Mouse (Mus musculus) brain, adult 2 months (tissue): ENCODE results near the gene AU018091.
"Not testable (repeated sequence)": the region's sequence is repeated elsewhere in the genome, so short reads cannot be mapped to it uniquely, and the experiment has no call there.

Experiments used
- DNase-seq: peaks from one replicate; pipeline ENCODE4 v3.0.0; 2011; ENCODE audit warnings: low read depth, low spot score

The AU018091 gene

GRCm38 (mm10) chr7:3168925-3169324, at the start of gene AU018091:
AU018091 (minus strand) TSS chr7:3169203.
- DNase-seq, result no peak

- no peak for DNase-seq
These were observed 48.6 kb upstream of the AU018091 start for GRCm38 (mm10) chr7:3217546-3218056.

- no peak for DNase-seq
These were observed 47.3 kb upstream of the AU018091 start for GRCm38 (mm10) chr7:3216331-3216730.

- no peak for DNase-seq
These were observed 44.6 kb upstream of the AU018091 start for GRCm38 (mm10) chr7:3213557-3213956.

GRCm38 (mm10) chr7:3213156-3213555, 44.2 kb upstream of the AU018091 start:
- DNase-seq, result no peak

- no peak for DNase-seq
These were observed 43.2 kb upstream of the AU018091 start for GRCm38 (mm10) chr7:3212002-3212790.

GRCm38 (mm10) chr7:3211518-3211917, 42.5 kb upstream of the AU018091 start:
- DNase-seq, result no peak

- DNase-seq, result no peak
These were observed 41.6 kb upstream of the AU018091 start for GRCm38 (mm10) chr7:3210605-3211004.

- DNase-seq, result no peak
These were observed 37.5 kb upstream of the AU018091 start for GRCm38 (mm10) chr7:3206520-3206919.

GRCm38 (mm10) chr7:3204628-3205027, 35.6 kb upstream of the AU018091 start:
- no peak for DNase-seq

- no peak for DNase-seq
These were observed 34.9 kb upstream of the AU018091 start for GRCm38 (mm10) chr7:3203890-3204289.

- DNase-seq, result no peak
These were observed 32.2 kb upstream of the AU018091 start for GRCm38 (mm10) chr7:3201134-3201705.

GRCm38 (mm10) chr7:3198884-3199283, 29.9 kb upstream of the AU018091 start:
- DNase-seq, result peak; percentile 4

- no peak for DNase-seq
These were observed 26.8 kb upstream of the AU018091 start for GRCm38 (mm10) chr7:3195850-3196249.

GRCm38 (mm10) chr7:3194531-3194930, 25.5 kb upstream of the AU018091 start:
- DNase-seq, result no peak

- DNase-seq, result peak; percentile 34
These were observed 24.9 kb upstream of the AU018091 start for GRCm38 (mm10) chr7:3193905-3194304.

GRCm38 (mm10) chr7:3193049-3193632, 24.1 kb upstream of the AU018091 start:
- no peak for DNase-seq

- no peak for DNase-seq
These were observed 23.0 kb upstream of the AU018091 start for GRCm38 (mm10) chr7:3191971-3192498.

- DNase-seq, result not testable (repeated sequence)
These were observed 17.7 kb upstream of the AU018091 start for GRCm38 (mm10) chr7:3186726-3187125.

- DNase-seq, result no peak
These were observed 17.1 kb upstream of the AU018091 start for GRCm38 (mm10) chr7:3186136-3186535.

GRCm38 (mm10) chr7:3184394-3184793, 15.4 kb upstream of the AU018091 start:
- peak; percentile 1 for DNase-seq

GRCm38 (mm10) chr7:3180958-3181357, 12.0 kb upstream of the AU018091 start:
- DNase-seq, result not testable (repeated sequence)
